Mouse (Mus musculus) erythroblast, embryonic 14.5 days (primary cell): ENCODE measurements around the gene Prkce.

Experiments used
- GATA1 ChIP-seq: IDR thresholded peaks from 2 replicates; pipeline ENCODE4 v1.6.1; 2012; ENCODE audit warnings: low read length, inconsistent platforms, mixed read lengths
- TAL1 ChIP-seq: IDR thresholded peaks from 3 replicates; pipeline ENCODE4 v1.6.1; 2012; ENCODE audit warnings: low read length, inconsistent platforms, mixed read lengths

DNA sequence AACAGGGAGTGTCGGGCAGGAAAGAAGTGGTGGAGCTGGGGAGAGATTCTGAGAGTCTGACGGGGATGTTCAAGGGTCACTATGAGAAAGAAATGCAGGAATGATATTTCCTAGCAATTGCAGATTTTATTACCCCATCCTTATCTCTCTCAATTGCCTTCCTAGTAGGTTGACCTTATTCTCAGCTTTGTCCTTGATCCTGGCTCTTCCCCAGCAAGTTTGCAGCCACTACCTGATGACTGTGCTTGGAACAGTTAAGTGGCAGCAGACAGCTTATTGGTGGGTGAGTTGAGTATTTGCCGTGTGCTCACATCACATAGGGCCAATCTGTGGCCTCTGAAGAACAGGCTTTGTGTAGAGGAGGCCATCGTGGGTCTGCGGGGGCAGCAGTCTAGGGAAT lies 117.5 kb downstream of the Prkce start:
- TF ChIP-seq TAL1: no peak
- no peak for TF ChIP-seq GATA1
